Comparison of ENCODE assay signal across 9 mouse cellular contexts in genomic region chr13:45455862-45456192, GRCm38 (mm10). TPM values are rescaled to one million over a fixed set of nuclear protein-coding genes. Genes with fewer than 3 reads are reported as not detected.
DNase-seq lines count a peak whose midpoint lies in the region; ATAC-seq lines count a peak whose summit lies in the region.
"Had no signal": no experiment of that assay in that cellular context is flagged by ENCODE, and none has a peak within 500 bp of the region (broad histone marks: within the 10 kb centered on the region; RNA-seq: fewer than 3 reads in every experiment).

No protein-coding gene starts in this region.

- H3K9ac ChIP-seq in kidney, embryonic 15.5 days: no peak overlapping the region
- H3K9ac ChIP-seq in embryonic facial prominence, embryonic 13.5 days: no peak overlapping the region
- H3K9ac ChIP-seq in intestine, embryonic 16.5 days (ENCODE audit: low read depth, low read length): peak overlapping the region; percentile 37; the same call in 1 of the 2 replicates
- H3K9ac ChIP-seq in neural tube, embryonic 12.5 days: no peak overlapping the region
- H3K9ac ChIP-seq: midbrain, embryonic 12.5 days had no signal

- WGBS in kidney, embryonic 15.5 days: 25% methylated on average over 2 of the region's 2 CpGs
- 56% methylated on average over 2 of the region's 2 CpGs for WGBS in embryonic facial prominence, embryonic 13.5 days
- 33% methylated on average over 2 of the region's 2 CpGs for WGBS in intestine, embryonic 16.5 days
- WGBS in neural tube, embryonic 12.5 days: 68% methylated on average over 2 of the region's 2 CpGs

- no peak for DNase-seq in kidney, postnatal 4 days
- DNase-seq in adrenal gland, adult (ENCODE audit: inconsistent age in 2 of 2, low spot score in 1 of 2): no peak
- DNase-seq in left cerebral cortex, adult 8-10 months (ENCODE audit: low spot score in 2 of 2): no peak
- DNase-seq: right cerebral cortex, adult 18-20 months had no signal

- H3K4me2 ChIP-seq in kidney, embryonic 15.5 days: peak overlapping the region; percentile 45
- H3K4me2 ChIP-seq in embryonic facial prominence, embryonic 13.5 days: no peak overlapping the region
- H3K4me2 ChIP-seq in intestine, embryonic 16.5 days (ENCODE audit: low read depth, low read length): peak overlapping the region; percentile 43
- H3K4me2 ChIP-seq in neural tube, embryonic 12.5 days (replicated peaks): 0 out of 2 replicates have a peak overlapping the region, but pooled peaks have one; percentile 38

- H3K4me3 ChIP-seq in kidney, embryonic 15.5 days (replicated peaks): no peak overlapping the region
- H3K4me3 ChIP-seq in embryonic facial prominence, embryonic 13.5 days: no peak overlapping the region
- H3K4me3 ChIP-seq in intestine, embryonic 16.5 days (ENCODE audit: low read length): no peak overlapping the region
- no peak overlapping the region for H3K4me3 ChIP-seq in neural tube, embryonic 12.5 days
- H3K4me3 ChIP-seq: midbrain, embryonic 12.5 days had no signal

- ATAC-seq in kidney, embryonic 15.5 days (replicated peaks; ENCODE audit: low FRiP score): no peak
- no peak for ATAC-seq in embryonic facial prominence, embryonic 13.5 days (ENCODE audit: insufficient number of reproducible peaks, insufficient read depth, low FRiP score, low TSS enrichment, low read depth)
- ATAC-seq in intestine, embryonic 16.5 days: peak; percentile 82
- no peak for ATAC-seq in neural tube, embryonic 12.5 days (ENCODE audit: low FRiP score, low read depth)

- no peaks in the 10 kb centered on the region for H3K9me3 ChIP-seq in kidney, embryonic 15.5 days (replicated peaks)
- no peaks in the 10 kb centered on the region for H3K9me3 ChIP-seq in embryonic facial prominence, embryonic 13.5 days
- no peaks in the 10 kb centered on the region for H3K9me3 ChIP-seq in intestine, embryonic 16.5 days (ENCODE audit: control insufficient read depth, low read length)
- H3K9me3 ChIP-seq in neural tube, embryonic 12.5 days: no peaks in the 10 kb centered on the region
- H3K9me3 ChIP-seq: midbrain, embryonic 12.5 days had no signal

- H3K27me3 ChIP-seq in kidney, embryonic 15.5 days: no peaks in the 10 kb centered on the region
- no peaks in the 10 kb centered on the region for H3K27me3 ChIP-seq in embryonic facial prominence, embryonic 13.5 days
- H3K27me3 ChIP-seq in intestine, embryonic 16.5 days (replicated peaks; ENCODE audit: control insufficient read depth, insufficient read depth, low read length): no peaks in the 10 kb centered on the region
- no peaks in the 10 kb centered on the region for H3K27me3 ChIP-seq in neural tube, embryonic 12.5 days (replicated peaks)
- H3K27me3 ChIP-seq: midbrain, embryonic 12.5 days had no signal

- peak overlapping the region; percentile 88 for H3K27ac ChIP-seq in kidney, embryonic 15.5 days
- H3K27ac ChIP-seq in embryonic facial prominence, embryonic 13.5 days: peak overlapping the region; percentile 75
- H3K27ac ChIP-seq in intestine, embryonic 16.5 days (ENCODE audit: low read length): peak overlapping the region; percentile 95
- no peak overlapping the region; the same call in 1 of the 2 replicates for H3K27ac ChIP-seq in neural tube, embryonic 12.5 days

- H3K36me3 ChIP-seq in kidney, embryonic 15.5 days: no peaks in the 10 kb centered on the region
- no peaks in the 10 kb centered on the region for H3K36me3 ChIP-seq in embryonic facial prominence, embryonic 13.5 days
- H3K36me3 ChIP-seq in intestine, embryonic 16.5 days (ENCODE audit: control insufficient read depth, insufficient read depth, low read length): no peaks in the 10 kb centered on the region
- no peaks in the 10 kb centered on the region for H3K36me3 ChIP-seq in neural tube, embryonic 12.5 days
- H3K36me3 ChIP-seq: midbrain, embryonic 12.5 days had no signal

- H3K4me1 ChIP-seq in kidney, embryonic 15.5 days: peaks cover 41% of the 10 kb centered on the region
- H3K4me1 ChIP-seq in embryonic facial prominence, embryonic 13.5 days: peaks cover 24% of the 10 kb centered on the region
- H3K4me1 ChIP-seq in intestine, embryonic 16.5 days (ENCODE audit: control insufficient read depth, insufficient read depth, low read length): peaks cover 32% of the 10 kb centered on the region
- peaks cover 25% of the 10 kb centered on the region for H3K4me1 ChIP-seq in neural tube, embryonic 12.5 days

RNA-seq across cellular contexts. Expression of gene Gmpr, which starts 51.4 kb away (rescaled TPM):
- 49.9 and 52.1 TPM in 2 replicates for polyA plus RNA-seq in kidney, embryonic 15.5 days (2015; fragmentation: Nextera tagmentation; extraction: Ambion mirVana)
- 27.7 and 36.9 TPM in 2 replicates for polyA plus RNA-seq in embryonic facial prominence, embryonic 13.5 days (2015; fragmentation: Nextera tagmentation; extraction: Ambion mirVana)
- polyA plus RNA-seq in intestine, embryonic 16.5 days (2015; fragmentation: Nextera tagmentation; extraction: Ambion mirVana): 24.4 and 31.1 TPM in 2 replicates
- 22.0 and 24.9 TPM in 2 replicates for polyA plus RNA-seq in neural tube, embryonic 12.5 days (2016; fragmentation: Nextera tagmentation; extraction: Ambion mirVana)
- 10 to 100 TPM; 56.1 to 59.2 (median 58.1) TPM for total RNA-seq in left cerebral cortex, adult 8-10 months (2022)
